Mouse (Mus musculus) hindbrain, embryonic 16.5 days (tissue): Measurements from ENCODE around the gene Nudt22. TPM values are rescaled to one million over a fixed set of nuclear protein-coding genes. Genes with fewer than 3 reads are reported as not detected.
A peak's percentile ranks its signal among the peaks of the same experiment; 100 is the strongest.

Experiments
- ATAC-seq: fragments of 200-750 bp; cut with Nextera tagmentation; 2 replicates; pipeline ENCODE4 v1.8.0; 2017; ENCODE audit warnings: moderate TSS enrichment, moderate library complexity
- H3K27ac ChIP-seq: fragments of 300-500 bp; sonication (generic); 2 replicates; pipeline ENCODE4 v1.5.1; 2014; ENCODE audit warnings: low read depth, mild to moderate bottlenecking, control low read depth, low read length, moderate library complexity
- H3K27me3 ChIP-seq: fragments of 300-500 bp; sonication (generic); replicated peaks from 2 replicates; pipeline ENCODE4 v1.6.1; 2014; ENCODE audit warnings: low read length; ENCODE audit not compliant: control insufficient read depth, insufficient read depth
- H3K36me3 ChIP-seq: fragments of 300-500 bp; sonication (generic); 2 replicates; pipeline ENCODE4 v1.6.1; 2014; ENCODE audit warnings: mild to moderate bottlenecking, low read length, moderate library complexity, mixed read lengths; ENCODE audit not compliant: control insufficient read depth, insufficient read depth
- H3K4me1 ChIP-seq: fragments of 300-500 bp; sonication (generic); 2 replicates; pipeline ENCODE4 v1.6.1; 2014; ENCODE audit warnings: low read depth, low read length; ENCODE audit not compliant: control insufficient read depth, insufficient read depth
- H3K4me2 ChIP-seq: fragments of 300-500 bp; sonication (generic); 2 replicates; pipeline ENCODE4 v1.6.1; 2014; ENCODE audit warnings: mild to moderate bottlenecking, low read length, control low read depth, moderate library complexity
- H3K4me3 ChIP-seq: fragments of 300-500 bp; sonication (generic); 2 replicates; pipeline ENCODE4 v1.5.1; 2014; ENCODE audit warnings: mild to moderate bottlenecking, low read length, control low read depth, moderate library complexity
- H3K9ac ChIP-seq: fragments of 300-500 bp; sonication (generic); 2 replicates; pipeline ENCODE4 v1.6.1; 2014; ENCODE audit warnings: low read depth, mild to moderate bottlenecking, control low read depth, low read length, moderate library complexity
- H3K9me3 ChIP-seq: fragments of 300-500 bp; sonication (generic); 2 replicates; pipeline ENCODE4 v1.6.1; 2014; ENCODE audit warnings: mild to moderate bottlenecking, low read length, moderate library complexity; ENCODE audit not compliant: control insufficient read depth
- WGBS: fragments of 180-500 bp; shearing (Covaris S2); extraction: QIAGEN DNeasy Blood & Tissue Kit; methylation state at CpG from one replicate; pipeline ENCODE4 v1.1.7; 2014; 5-methylcytosine and 5-hydroxymethylcytosine counted together
- polyA plus RNA-seq: library from polyadenylated mRNA; unstranded; fragments of >200 nt; fragmentation: Nextera tagmentation; extraction: Ambion mirVana; gene quantifications from 2 replicates; pipeline ENCODE4 v1.2.1, GENCODE M21; 2015

The Nudt22 gene
- polyA plus RNA-seq, 1 experiment from 2014 or later: 21.8 TPM

- Histone ChIP-seq H3K27me3 (no peaks in the 10 kb centered on the region), H3K27ac (no peak overlapping the region), H3K36me3 (peaks cover 33% of the 10 kb centered on the region), H3K9me3 (no peaks in the 10 kb centered on the region), H3K4me1 (no peaks in the 10 kb centered on the region), H3K9ac (no peak overlapping the region), H3K4me2 (no peak overlapping the region), H3K4me3 (no peak overlapping the region)
- WGBS: 49% methylated on average over 3 of the region's 3 CpGs
- peak; percentile 75; the same call in 1 of the 2 replicates for ATAC-seq
Observed at GRCm38 (mm10) chr19:7020224-7020641, 24.3 kb upstream of the Nudt22 start.

DNA sequence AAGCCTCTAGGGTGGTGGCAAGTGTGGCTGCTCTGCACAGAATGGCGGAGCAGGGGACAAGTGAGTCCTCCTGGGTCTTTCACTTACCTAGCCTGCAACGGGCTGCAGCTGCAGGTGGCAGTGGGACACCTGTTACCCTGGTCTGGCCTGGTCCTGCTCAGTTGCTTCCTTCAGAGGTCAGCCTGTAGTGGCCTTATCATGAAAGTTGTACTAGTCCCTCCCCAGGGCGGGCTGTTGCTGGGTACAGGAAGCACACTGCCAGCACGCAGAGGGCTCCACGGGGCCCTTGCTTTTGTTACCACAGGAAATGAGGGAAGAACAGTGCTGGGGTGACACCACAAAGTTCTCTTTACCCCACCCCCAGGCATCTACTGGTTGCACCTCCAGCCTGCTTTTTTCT lies 23.3 kb upstream of the Nudt22 start, which contains the start of gene Fermt3:
Gene Fermt3 (minus strand): TSS at position 279 of the 400 bp plus-strand sequence.
- H3K9me3 ChIP-seq: no peaks in the 10 kb centered on the region
- no peaks in the 10 kb centered on the region for H3K4me1 ChIP-seq
- H3K36me3 ChIP-seq: peaks cover 29% of the 10 kb centered on the region
- ATAC-seq: 0 out of 2 replicates have a peak, but pooled peaks have one; percentile 42
- H3K27ac ChIP-seq: no peak within 1 kb of the TSS
- WGBS: 83% methylated on average over 5 of the region's 5 CpGs
- H3K27me3 ChIP-seq: no peaks in the 10 kb centered on the region
- no peak within 1 kb of the TSS for H3K4me3 ChIP-seq
- no peak within 1 kb of the TSS for H3K4me2 ChIP-seq
- H3K9ac ChIP-seq: no peak within 1 kb of the TSS; the same call in 1 of the 2 replicates

- Histone ChIP-seq H3K27me3 (no peaks in the 10 kb centered on the region), H3K4me1 (no peaks in the 10 kb centered on the region), H3K27ac (no peak overlapping the region), H3K4me3 (no peak overlapping the region), H3K9me3 (no peaks in the 10 kb centered on the region), H3K9ac (no peak overlapping the region; the same call in 1 of the 2 replicates), H3K36me3 (peaks cover 27% of the 10 kb centered on the region), H3K4me2 (no peak overlapping the region)
- WGBS: 90% methylated on average over 11 of the region's 11 CpGs
- ATAC-seq: no peak
Observed at GRCm38 (mm10) chr19:7018546-7018945, 22.6 kb upstream of the Nudt22 start.

DNA sequence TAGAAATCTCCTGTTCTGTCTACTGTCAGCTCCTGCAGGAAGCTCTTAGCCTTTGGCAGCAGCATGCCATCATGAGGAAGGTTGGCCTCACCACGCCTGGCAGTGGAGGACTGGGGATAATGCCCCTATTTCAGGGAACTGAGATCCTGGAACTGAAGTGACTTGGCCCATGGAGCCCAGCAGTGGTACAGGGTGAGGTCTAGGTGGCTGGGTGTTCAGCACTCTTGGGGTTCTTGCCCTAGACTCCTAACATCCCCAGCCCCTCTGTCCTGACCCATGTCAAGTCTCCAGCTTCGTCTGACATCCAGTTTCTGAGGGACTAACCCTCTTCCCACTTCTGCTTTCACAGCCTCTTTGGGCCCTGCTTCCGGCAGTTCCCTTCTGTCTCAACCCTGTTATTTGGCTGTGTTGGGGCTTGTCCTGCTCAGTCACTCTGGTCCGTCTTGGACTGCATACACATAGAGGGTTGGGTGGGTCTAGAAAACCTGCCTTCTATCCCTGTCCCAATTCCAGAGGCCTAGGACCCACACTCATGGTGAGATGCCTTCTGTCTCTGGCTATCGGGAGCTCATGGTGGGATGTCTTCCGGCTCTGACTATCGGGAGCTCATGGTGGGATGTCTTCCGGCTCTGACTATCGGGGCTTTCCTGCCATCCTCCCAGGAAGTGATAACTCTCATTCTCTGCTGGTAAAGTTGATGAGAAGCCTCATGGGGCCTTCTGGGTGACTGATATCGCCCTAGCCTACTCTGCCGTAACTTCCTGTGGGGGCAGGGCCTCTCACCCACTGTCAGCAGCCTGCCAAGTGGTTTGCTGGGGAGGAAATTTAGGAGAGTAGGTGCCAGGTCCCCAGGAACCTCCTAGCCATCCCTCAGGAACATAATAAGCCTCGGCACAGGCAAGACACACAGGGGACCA lies 21.9 kb upstream of the Nudt22 start:
- Histone ChIP-seq H3K9ac (no peak overlapping the region; the same call in 1 of the 2 replicates), H3K9me3 (no peaks in the 10 kb centered on the region), H3K27me3 (no peaks in the 10 kb centered on the region), H3K4me2 (no peak overlapping the region), H3K27ac (no peak overlapping the region), H3K4me1 (no peaks in the 10 kb centered on the region), H3K36me3 (peaks cover 23% of the 10 kb centered on the region), H3K4me3 (no peak overlapping the region)
- no peak for ATAC-seq
- 92% methylated on average over 12 of the region's 12 CpGs for WGBS

GRCm38 (mm10) chr19:7014481-7015135 lies 18.7 kb upstream of the Nudt22 start:
- no peaks in the 10 kb centered on the region for H3K9me3 ChIP-seq
- H3K27me3 ChIP-seq: no peaks in the 10 kb centered on the region
- H3K4me1 ChIP-seq: no peaks in the 10 kb centered on the region
- no peak for ATAC-seq
- H3K27ac ChIP-seq: no peak overlapping the region
- no peaks in the 10 kb centered on the region; the same call in 1 of the 2 replicates for H3K36me3 ChIP-seq
- no peak overlapping the region for H3K9ac ChIP-seq
- WGBS: 89% methylated on average over 17 of the region's 20 CpGs
- H3K4me3 ChIP-seq: no peak overlapping the region
- H3K4me2 ChIP-seq: no peak overlapping the region

DNA sequence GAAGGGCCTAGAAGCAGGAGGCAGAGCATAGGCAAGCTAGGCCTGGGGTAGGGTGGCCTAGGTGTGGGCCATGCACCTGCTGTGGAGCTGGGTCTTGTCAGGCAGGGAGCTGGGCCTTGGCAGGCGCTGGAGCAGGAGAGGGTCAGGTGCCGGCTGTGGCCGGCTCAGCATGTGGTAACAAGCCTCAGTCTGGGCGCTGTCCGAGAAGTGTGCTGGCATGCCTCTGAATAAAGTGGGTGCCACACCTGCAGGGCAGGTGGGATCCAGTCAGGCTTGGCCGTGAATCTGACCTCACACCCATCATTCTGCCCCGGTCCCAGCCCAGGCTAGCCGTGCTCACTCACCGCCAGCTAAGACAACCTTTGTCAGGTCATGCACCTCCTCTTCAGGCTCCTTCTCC lies 18.1 kb upstream of the Nudt22 start:
- H3K4me3 ChIP-seq: no peak overlapping the region
- no peaks in the 10 kb centered on the region for H3K9me3 ChIP-seq
- no peak overlapping the region for H3K4me2 ChIP-seq
- H3K27me3 ChIP-seq: no peaks in the 10 kb centered on the region
- H3K27ac ChIP-seq: no peak overlapping the region
- 90% methylated on average over 9 of the region's 9 CpGs for WGBS
- H3K36me3 ChIP-seq: no peaks in the 10 kb centered on the region; the same call in 1 of the 2 replicates
- H3K4me1 ChIP-seq: no peaks in the 10 kb centered on the region
- H3K9ac ChIP-seq: no peak overlapping the region
- no peak for ATAC-seq

DNA sequence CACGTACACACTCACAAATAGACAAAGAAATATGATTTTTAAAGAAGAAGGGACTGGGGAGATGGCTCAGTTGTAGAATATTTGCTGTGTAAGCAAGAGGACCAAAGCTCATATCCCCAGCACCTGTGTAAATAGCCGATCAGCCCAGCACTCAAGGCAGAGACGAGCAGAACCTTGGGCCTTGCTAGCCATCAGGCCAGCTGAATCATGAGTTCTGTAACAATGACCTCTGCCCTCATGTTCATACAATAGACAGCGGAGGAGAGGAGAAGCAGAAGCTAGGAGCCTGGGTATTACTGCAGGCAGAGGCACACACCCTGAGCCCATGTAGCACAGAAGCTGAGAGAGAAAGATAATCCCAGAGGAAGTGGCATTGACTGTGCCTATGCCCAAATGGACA lies 16.5 kb upstream of the Nudt22 start:
- no peak for ATAC-seq
- Histone ChIP-seq H3K27ac (no peak overlapping the region), H3K36me3 (no peaks in the 10 kb centered on the region), H3K27me3 (no peaks in the 10 kb centered on the region), H3K4me2 (no peak overlapping the region), H3K9ac (no peak overlapping the region), H3K4me1 (no peaks in the 10 kb centered on the region), H3K4me3 (no peak overlapping the region), H3K9me3 (no peaks in the 10 kb centered on the region)
- WGBS: 84% methylated on average over 4 of the region's 4 CpGs

- H3K4me1 ChIP-seq: no peaks in the 10 kb centered on the region
- WGBS: 87% methylated on average over 9 of the region's 9 CpGs
- H3K9ac ChIP-seq: no peak overlapping the region
- no peaks in the 10 kb centered on the region for H3K9me3 ChIP-seq
- no peaks in the 10 kb centered on the region for H3K27me3 ChIP-seq
- H3K4me2 ChIP-seq: no peak overlapping the region
- no peak overlapping the region for H3K27ac ChIP-seq
- H3K4me3 ChIP-seq: no peak overlapping the region
- ATAC-seq: no peak
- H3K36me3 ChIP-seq: no peaks in the 10 kb centered on the region
Observed at GRCm38 (mm10) chr19:7006892-7007593, 11.1 kb upstream of the Nudt22 start.
